Comparison of ENCODE assay signal across 8 mouse cellular contexts in genomic region chr10:66814565-66815201, GRCm38 (mm10).
A peak's percentile ranks its signal among the peaks of the same experiment; 100 is the strongest.
DNase-seq lines count a peak whose midpoint lies in the region; ATAC-seq lines count a peak whose summit lies in the region.

No protein-coding gene starts in this region.

- H3K4me3 ChIP-seq in hindbrain, embryonic 14.5 days (replicated peaks; ENCODE audit: low read length), result no peak overlapping the region

- no peak overlapping the region for H3K27ac ChIP-seq in hindbrain, embryonic 14.5 days

- DNase-seq in NIH3T3 (ENCODE audit: low read depth), result peak; percentile 96
- DNase-seq in cerebellum, postnatal 14 days, result peak; percentile 83 to 85
- DNase-seq in frontal cortex, postnatal 36 days (ENCODE audit: low spot score in 2 of 2), result peak; percentile 86 to 95
- DNase-seq in hindbrain, embryonic 14.5 days (ENCODE audit: low spot score), result peak; percentile 87
- peak; percentile 62 to 79 for DNase-seq in layer of hippocampus, postnatal 25 days (ENCODE audit: extremely low spot score in 1 of 2, low spot score in 1 of 2)
- peak; percentile 83 for DNase-seq in lung, postnatal 25 days (ENCODE audit: low spot score)
- DNase-seq in retina, embryonic 14.5 days (ENCODE audit: low spot score), result peak; percentile 85
- peak; percentile 72 for DNase-seq in thymus, postnatal 4 days

- H3K9me3 ChIP-seq in hindbrain, embryonic 14.5 days (ENCODE audit: control insufficient read depth, low read length), result no peaks in the 10 kb centered on the region

- no peaks in the 10 kb centered on the region for H3K27me3 ChIP-seq in hindbrain, embryonic 14.5 days (ENCODE audit: control insufficient read depth, insufficient read depth, low read length)

- ATAC-seq in hindbrain, embryonic 14.5 days (ENCODE audit: low FRiP score), result peak; percentile 47; the same call in 1 of the 2 replicates

- WGBS in hindbrain, embryonic 14.5 days, result 13% methylated on average over 16 of the region's 16 CpGs

- no peaks in the 10 kb centered on the region for H3K36me3 ChIP-seq in hindbrain, embryonic 14.5 days (replicated peaks; ENCODE audit: control insufficient read depth, insufficient read depth)

- no peak overlapping the region; the same call in 1 of the 2 replicates for H3K4me2 ChIP-seq in hindbrain, embryonic 14.5 days (replicated peaks)

- H3K4me1 ChIP-seq in hindbrain, embryonic 14.5 days (replicated peaks; ENCODE audit: control insufficient read depth, insufficient read depth, low read length), result no peaks in the 10 kb centered on the region

- H3K9ac ChIP-seq in hindbrain, embryonic 14.5 days, result no peak overlapping the region
